Mouse (Mus musculus) hematopoietic stem cell, adult 5-6 weeks (primary cell): ENCODE results near the gene Gm11077. TPM values are rescaled to one million over a fixed set of nuclear protein-coding genes. Genes with fewer than 3 reads are reported as not detected.

Source experiments
- ATAC-seq, 2 experiments: fragments of 125-278 bp in 1 of 2; replicated peaks in 1 of 2; 2 replicates each; pipeline ENCODE4 v1.8.0; 2016 to 2017; ENCODE audit warnings: inconsistent platforms in 2 of 2, mild to moderate bottlenecking in 2 of 2, moderate number of reproducible peaks in 2 of 2, low read depth in 1 of 2, moderate TSS enrichment in 1 of 2; ENCODE audit not compliant: low FRiP score in 2 of 2, poor library complexity in 2 of 2, severe bottlenecking in 2 of 2, insufficient read depth in 1 of 2, low TSS enrichment in 1 of 2
- total RNA-seq: library from RNA; stranded (forward); fragments of 172-1452, 232-1000 nt; gene quantifications from 2 replicates; pipeline ENCODE4 v1.2.3, GENCODE M21; 2017

The Gm11077 gene
- total RNA-seq, 1 experiment from 2014 or later = not detected

- ATAC-seq = no peak
Observed at GRCm38 (mm10) chr6:140799435-140800040, 70.5 kb downstream of the Gm11077 start.

DNA sequence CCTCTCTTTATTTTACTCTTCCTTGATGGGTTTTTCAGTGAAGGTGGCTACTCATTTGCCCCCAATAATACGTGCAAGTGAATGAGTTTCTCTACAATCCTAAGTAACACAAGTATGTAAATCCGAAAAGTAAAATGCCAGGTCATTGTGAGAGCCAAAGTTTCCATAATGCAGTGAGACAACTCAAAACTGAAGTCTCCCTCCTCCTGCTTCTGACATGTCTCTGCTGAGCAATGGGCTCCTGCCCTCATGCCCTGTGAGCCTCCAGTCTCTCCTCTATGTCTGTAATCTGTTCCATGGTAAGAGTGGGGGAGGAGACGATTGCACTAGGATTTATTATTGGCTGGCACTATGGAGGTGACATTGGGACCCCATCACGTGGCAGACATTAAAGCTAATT lies 71.5 kb downstream of the Gm11077 start:
- ATAC-seq = no peak

Other genes with a start within 250 kb of the Gm11077 start
- 78.8 and 112 TPM in 2 replicates for gene Aebp2, start 106.6 kb upstream of the Gm11077 start, total RNA-seq